Mouse (Mus musculus) megakaryocyte, embryonic 14.5 days (primary cell): ENCODE results near the gene Stard5.

ENCODE experiments used
- FLI1 ChIP-seq: IDR thresholded peaks from 2 replicates; pipeline ENCODE4 v1.6.1; 2012; ENCODE audit warnings: low read length, inconsistent platforms, mixed read lengths
- GATA1 ChIP-seq: IDR thresholded peaks from 3 replicates; pipeline ENCODE4 v1.6.1; 2012; ENCODE audit warnings: mixed read lengths, low read length, inconsistent platforms, borderline replicate concordance

- TF ChIP-seq GATA1, result no peak
- no peak for TF ChIP-seq FLI1
Measured at GRCm38 (mm10) chr7:83682640-83683274, 51.0 kb downstream of the Stard5 start.
